7 mouse cellular contexts compared by ENCODE assay signal in the genomic region with DNA sequence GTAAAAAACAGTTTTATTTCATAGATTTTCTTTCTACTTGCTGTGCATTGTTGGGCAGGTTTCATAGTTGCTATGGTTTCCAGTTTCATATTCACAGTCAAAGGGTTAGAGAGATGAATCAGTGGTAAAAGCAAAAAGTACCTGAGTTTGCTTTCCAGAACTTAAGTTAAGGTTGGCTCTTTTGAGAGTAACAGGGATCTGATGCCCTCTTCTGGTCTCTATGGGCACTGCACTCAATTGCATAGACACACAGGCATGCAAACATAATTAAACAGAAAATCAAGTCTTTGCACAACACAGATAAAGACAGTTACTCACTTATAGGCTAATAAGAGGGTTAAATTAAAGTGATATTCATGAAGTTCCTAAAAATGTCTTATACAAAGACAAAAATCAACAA.
DNase-seq lines count a peak whose midpoint lies in the region; ATAC-seq and TF ChIP-seq lines count a peak whose summit lies in the region.

No protein-coding gene starts in this region.

- 0 out of 2 replicates have a peak, but pooled peaks cover 3% of the 10 kb centered on the region for H3K4me1 ChIP-seq in kidney, adult 2 months (ENCODE audit: control insufficient read depth, insufficient read depth, low read length)

- CTCF ChIA-PET in Patski (lab: Charles Lee) = no interaction called here

- no peaks in the 10 kb centered on the region for H3K27me3 ChIP-seq in kidney, adult 2 months (replicated peaks; ENCODE audit: control insufficient read depth, insufficient read depth, low read length)
- no peaks in the 10 kb centered on the region for H3K27me3 ChIP-seq in Patski

- DNase-seq in kidney, adult 2 months = peak; percentile 32
- no peak for DNase-seq in kidney, adult 18-20 months
- peak; percentile 27 for DNase-seq in right cerebral cortex, postnatal 4 days
- no peak for DNase-seq in right cerebral cortex, postnatal 25 days
- no peak for DNase-seq in Patski (ENCODE audit: low read depth, low spot score)
- DNase-seq in thymus, postnatal 4 days = peak; percentile 79
- DNase-seq in cerebellum, postnatal 36 days = no peak

- no peak for TF ChIP-seq CTCF in kidney, adult 2 months (conservative IDR thresholded peaks at IDR 0.05; ENCODE audit: insufficient read depth, insufficient read length, low read depth, low read length)
- peak; percentile 46 for TF ChIP-seq CTCF in Patski (IDR thresholded peaks at IDR 0.05)

- no peaks in the 10 kb centered on the region for H3K36me3 ChIP-seq in kidney, adult 2 months (ENCODE audit: control insufficient read depth, insufficient read depth, low read length)

- in situ Hi-C loops in Patski (cut with MboI; ENCODE audit: low pct_unique_long_range_greater_than_20kb) = no loop called here

- TF ChIP-seq POLR2A in kidney, adult 2 months (IDR thresholded peaks at IDR 0.05; ENCODE audit: low read depth, low read length) = no peak

- no peak overlapping the region for H3K4me3 ChIP-seq in kidney, adult 2 months (ENCODE audit: insufficient read depth, low read depth, low read length)

- no peak for ATAC-seq in Patski

- no peak overlapping the region for H3K27ac ChIP-seq in kidney, adult 2 months (ENCODE audit: insufficient read depth, low read depth, low read length)

- POLR2A ChIA-PET in Patski (lab: Charles Lee) = no interaction called here

Comparison
In these comparisons a context has a peak if more than half of its experiments do, and no peak if none do; other contexts are left out.
1. DNase-seq: peak in kidney, adult 2 months (single experiment), right cerebral cortex, postnatal 4 days (single experiment) and thymus, postnatal 4 days (single experiment); none in kidney, adult 18-20 months (single experiment), right cerebral cortex, postnatal 25 days (single experiment), Patski (single experiment) and cerebellum, postnatal 36 days (0 of 2).